Mouse (Mus musculus): ENCODE measurements around the gene Sphk1. TPM values are rescaled to one million over a fixed set of nuclear protein-coding genes. Genes with fewer than 3 reads are reported as not detected.

The Sphk1 gene
- total RNA-seq, 2 experiments from 2014 or later, result 4.6 to 5.1 TPM

- DNase-seq, result no peak
These were observed 49.4 kb downstream of the Sphk1 start for GRCm38 (mm10) chr11:116580031-116580652.

GRCm38 (mm10) chr11:116580711-116581375 is 50.1 kb downstream of the Sphk1 start:
- peak; percentile 55 for DNase-seq

DNA sequence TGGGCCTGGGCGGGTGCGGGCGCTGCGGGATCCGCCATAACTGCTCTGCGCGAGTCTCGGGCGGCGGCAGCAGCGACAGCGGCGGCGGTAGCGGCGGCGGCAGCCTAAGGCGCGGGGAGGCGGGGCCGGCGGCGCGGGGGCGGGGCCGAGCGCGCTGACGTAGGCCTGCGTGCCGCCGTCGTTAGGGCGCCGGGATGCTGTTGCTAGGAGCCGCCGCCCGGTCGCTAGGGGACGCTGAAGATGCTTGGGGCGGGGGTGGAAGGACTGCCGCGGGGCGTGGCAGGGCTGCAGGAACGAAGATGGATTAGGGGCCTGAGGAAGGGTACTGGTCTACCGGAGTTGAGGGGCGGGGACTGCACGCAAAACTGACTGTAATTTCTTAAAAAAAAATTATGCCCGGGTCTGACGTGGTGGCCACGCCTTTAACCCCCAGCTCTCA is 50.7 kb downstream of the Sphk1 start, which contains the start of gene Ube2o:
Gene Ube2o, minus strand, starts transcription at position 72 of the 439 bp plus-strand sequence.
- DNase-seq, result peak; percentile 91

DNA sequence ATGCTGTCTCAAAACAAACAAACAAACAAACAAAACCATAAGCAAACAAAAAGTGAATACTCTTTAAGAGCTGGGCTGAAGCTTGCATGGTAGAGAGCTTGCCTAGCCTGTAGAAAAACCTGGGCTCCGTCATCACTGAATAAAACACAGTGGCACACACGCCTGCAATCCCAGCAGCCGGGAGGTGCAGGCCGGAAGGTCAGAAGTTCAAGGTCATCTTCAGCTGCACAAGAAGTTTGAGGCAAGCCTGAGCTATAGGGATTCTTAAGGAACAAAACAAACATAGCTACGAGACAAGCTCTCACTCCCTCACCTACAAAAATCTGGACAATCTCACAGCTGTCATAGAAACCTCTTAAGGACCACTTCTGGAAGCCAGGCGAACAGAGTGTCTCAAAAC is 55.0 kb downstream of the Sphk1 start:
- DNase-seq, result no peak

Other genes with a start within 250 kb of the Sphk1 start
- gene Galr2, start 250.0 kb upstream of the Sphk1 start, total RNA-seq (2021), result not detected
- gene Exoc7, start 223.7 kb upstream of the Sphk1 start, total RNA-seq (2021), result 10 to 100 TPM; 54.0 to 62.6 TPM
- gene Foxj1, start 195.5 kb upstream of the Sphk1 start, total RNA-seq (2021), result under 1 TPM in 1 of 2 experiments, not detected in 1; 0.23 TPM
- 10 to 100 TPM; 11.9 to 12.4 TPM for gene Rnf157, start 117.9 kb upstream of the Sphk1 start, total RNA-seq (2021)
- gene Ubald2, start 96.8 kb upstream of the Sphk1 start, total RNA-seq (2021), result 10 to 100 TPM; 52.8 to 55.5 TPM
- under 1 TPM in 1 of 2 experiments, not detected in 1; 0.05 TPM for gene Qrich2, start 64.7 kb upstream of the Sphk1 start, total RNA-seq (2021)
- 10 to 100 TPM; 53.6 to 55.5 TPM for gene Prpsap1, start 36.7 kb upstream of the Sphk1 start, total RNA-seq (2021)
- 10 to 100 TPM; 29.1 to 33.8 TPM for gene Ube2o, start 50.5 kb downstream of the Sphk1 start, total RNA-seq (2021)
- not detected for gene Aanat, start 55.5 kb downstream of the Sphk1 start, total RNA-seq (2021)
- 10 to 100 TPM; 16.4 to 17.5 TPM for gene Rhbdf2, start 96.1 kb downstream of the Sphk1 start, total RNA-seq (2021)
- 1 to 10 TPM; 1.1 to 1.5 TPM for gene Prcd, start 122.6 kb downstream of the Sphk1 start, total RNA-seq (2021)
- 10 to 100 TPM; 46.2 to 57.9 TPM for gene Cygb, start 123.4 kb downstream of the Sphk1 start, total RNA-seq (2021)
- gene St6galnac1, start 244.6 kb downstream of the Sphk1 start, total RNA-seq (2021), result not detected